Mouse (Mus musculus) MEL (cell line): ENCODE measurements around the gene Armcx3. TPM values are rescaled to one million over a fixed set of nuclear protein-coding genes. Genes with fewer than 3 reads are reported as not detected.

Experiments used
- DNase-seq: peaks from one replicate; pipeline ENCODE4 v3.0.0; 2011; ENCODE audit warnings: low read depth, low spot score
- H3K27ac ChIP-seq: 2 replicates; pipeline ENCODE4 v1.5.1; 2012; ENCODE audit warnings: low read depth, mild to moderate bottlenecking, control low read depth, low read length, moderate library complexity; ENCODE audit not compliant: control insufficient read depth
- H3K27me3 ChIP-seq, 2 experiments: fragments of 150-350 bp in 1 of 2; sonication (generic) in 1 of 2; 2 replicates each; pipeline ENCODE4 v1.6.1; 2012; ENCODE audit warnings: low read length in 2 of 2, mild to moderate bottlenecking in 2 of 2, improper control_type of control experiment in 1 of 2, moderate library complexity in 1 of 2; ENCODE audit not compliant: insufficient read depth in 2 of 2, control insufficient read depth in 1 of 2
- H3K36me3 ChIP-seq, 2 experiments: 2 replicates each; pipeline ENCODE4 v1.6.1; 2012 to 2014; ENCODE audit warnings: low read length in 2 of 2, improper control_type of control experiment in 1 of 2, inconsistent platforms in 1 of 2, mild to moderate bottlenecking in 1 of 2; ENCODE audit not compliant: insufficient read depth in 2 of 2, control insufficient read depth in 1 of 2
- H3K4me1 ChIP-seq, 2 experiments: fragments of 150-350 bp in 1 of 2; sonication (generic) in 1 of 2; 2 replicates each; pipeline ENCODE4 v1.6.1; 2012; ENCODE audit warnings: low read length in 2 of 2, improper control_type of control experiment in 1 of 2, mild to moderate bottlenecking in 1 of 2; ENCODE audit not compliant: insufficient read depth in 2 of 2, control insufficient read depth in 1 of 2
- H3K4me3 ChIP-seq, 2 experiments: fragments of 150-350 bp in 1 of 2; sonication (generic) in 1 of 2; 2 replicates each; pipeline ENCODE4 v1.5.1; 2012; ENCODE audit warnings: low read depth in 2 of 2, low read length in 2 of 2, mild to moderate bottlenecking in 2 of 2, moderate library complexity in 2 of 2, control low read depth in 1 of 2, improper control_type of control experiment in 1 of 2; ENCODE audit not compliant: control insufficient read depth in 1 of 2, insufficient read depth in 1 of 2
- H3K79me2 ChIP-seq: 2 replicates; pipeline ENCODE4 v1.6.1; 2012; ENCODE audit warnings: mild to moderate bottlenecking, low read length, moderate library complexity; ENCODE audit not compliant: control insufficient read depth, poor library complexity, insufficient read depth
- H3K9ac ChIP-seq: 2 replicates; pipeline ENCODE4 v1.6.1; 2012; ENCODE audit warnings: low read depth, mild to moderate bottlenecking, control low read depth, low read length, moderate library complexity; ENCODE audit not compliant: control insufficient read depth, poor library complexity, severe bottlenecking
- H3K9me3 ChIP-seq: fragments of 150-350 bp; sonication (generic); replicated peaks from 2 replicates; pipeline ENCODE4 v1.6.1; 2012; ENCODE audit warnings: mild to moderate bottlenecking, low read length, improper control_type of control experiment, moderate library complexity; ENCODE audit not compliant: insufficient read depth
- BHLHE40 ChIP-seq: IDR thresholded peaks from 2 replicates; pipeline ENCODE4 v1.6.1; 2012; ENCODE audit warnings: low read depth, mild to moderate bottlenecking, inconsistent platforms, low read length, improper control_type of control experiment, borderline replicate concordance
- JUND ChIP-seq: IDR thresholded peaks from 2 replicates; pipeline ENCODE4 v1.6.1; 2011; ENCODE audit warnings: low read depth, mild to moderate bottlenecking, improper control_type of control experiment, low read length
- MXI1 ChIP-seq: IDR thresholded peaks from 2 replicates; pipeline ENCODE4 v1.6.1; 2011; ENCODE audit warnings: mild to moderate bottlenecking, low read depth, low read length, improper control_type of control experiment
- NRF1 ChIP-seq: IDR thresholded peaks from 2 replicates; pipeline ENCODE4 v1.6.1; 2014; ENCODE audit warnings: low read depth, mild to moderate bottlenecking, inconsistent platforms, low read length, improper control_type of control experiment, moderate library complexity; ENCODE audit not compliant: poor library complexity, insufficient read depth, severe bottlenecking
- POLR2A ChIP-seq, 2 experiments: IDR thresholded peaks; 2 replicates each; pipeline ENCODE4 v1.6.1; 2011 to 2012; ENCODE audit warnings: low read length in 2 of 2, mild to moderate bottlenecking in 2 of 2, control low read depth in 1 of 2, improper control_type of control experiment in 1 of 2, low read depth in 1 of 2, moderate library complexity in 1 of 2; ENCODE audit not compliant: control insufficient read depth in 1 of 2, insufficient read depth in 1 of 2, poor library complexity in 1 of 2
- POLR2AphosphoS2 ChIP-seq: IDR thresholded peaks from 2 replicates; pipeline ENCODE4 v1.6.1; 2011; ENCODE audit warnings: low read length, improper control_type of control experiment
- RCOR1 ChIP-seq: IDR thresholded peaks from 2 replicates; pipeline ENCODE4 v1.6.1; 2012; ENCODE audit warnings: low read depth, mild to moderate bottlenecking, inconsistent platforms, low read length, improper control_type of control experiment
- SIN3A ChIP-seq: IDR thresholded peaks from 2 replicates; pipeline ENCODE4 v1.6.1; 2012; ENCODE audit warnings: low read length, improper control_type of control experiment, inconsistent platforms
- UBTF ChIP-seq: IDR thresholded peaks from 2 replicates; pipeline ENCODE4 v1.6.1; 2012; ENCODE audit warnings: low read depth, mild to moderate bottlenecking, inconsistent platforms, low read length, improper control_type of control experiment, moderate library complexity, borderline replicate concordance; ENCODE audit not compliant: insufficient read depth
- USF1 ChIP-seq: IDR thresholded peaks from 2 replicates; pipeline ENCODE4 v1.6.1; 2014; ENCODE audit warnings: low read depth, mild to moderate bottlenecking, inconsistent platforms, low read length, improper control_type of control experiment, moderate library complexity
- USF2 ChIP-seq, 2 experiments: IDR thresholded peaks; 2 replicates each; pipeline ENCODE4 v1.6.1; 2011 to 2012; ENCODE audit warnings: improper control_type of control experiment in 2 of 2, low read length in 2 of 2, borderline replicate concordance in 1 of 2, inconsistent platforms in 1 of 2, low read depth in 1 of 2, mild to moderate bottlenecking in 1 of 2; ENCODE audit not compliant: insufficient read depth in 1 of 2
- ZKSCAN1 ChIP-seq: IDR thresholded peaks from 2 replicates; pipeline ENCODE4 v1.6.1; 2012; ENCODE audit warnings: low read depth, mild to moderate bottlenecking, inconsistent platforms, low read length, improper control_type of control experiment, moderate library complexity
- ZNF384 ChIP-seq: IDR thresholded peaks from 2 replicates; pipeline ENCODE4 v1.6.1; 2012; ENCODE audit warnings: low read depth, mild to moderate bottlenecking, inconsistent platforms, low read length, improper control_type of control experiment
- polyA plus RNA-seq, 2 experiments: library from polyadenylated mRNA; stranded (reverse) in 1 of 2; unstranded in 1 of 2; fragments of >175 nt in 1 of 2; fragments of >200 nt in 1 of 2; gene quantifications; 2 replicates each; pipeline versions ENCODE4 v1.2.1 to v1.2.4; 2012; ENCODE audit warnings: low replicate concordance in 2 of 2, low read depth in 1 of 2; ENCODE audit not compliant: insufficient read length in 2 of 2, insufficient read depth in 1 of 2, missing spikeins in 1 of 2
- total RNA-seq: library from RNA; depleted of rRNA; stranded (reverse); fragments of 300-350 nt; gene quantifications from 2 replicates; pipeline ENCODE4 v1.2.3, GENCODE M21; 2012; rRNA removed

Gene Armcx3
- 4.2 and 5.5 TPM in 2 replicates for total RNA-seq
- 1 to 10 TPM in 1 of 2 experiments, not detected in 1; 5.0 TPM for polyA plus RNA-seq

- no peaks in the 10 kb centered on the region for H3K9me3 ChIP-seq
- peak within 1 kb of the TSS; percentile 69 for H3K9ac ChIP-seq
- peaks cover 5 to 12% of the 10 kb centered on the region in 2 experiments for H3K27me3 ChIP-seq
- H3K27ac ChIP-seq, result no peak within 1 kb of the TSS
- no peaks in the 10 kb centered on the region for H3K4me1 ChIP-seq
- peak; percentile 60 for DNase-seq
- no peaks in the 10 kb centered on the region for H3K36me3 ChIP-seq
- no peak for TF ChIP-seq NRF1
- TF ChIP-seq BHLHE40, result peak; percentile 60; the same call in 1 of the 2 replicates
- TF ChIP-seq USF1, result peak; percentile 86
- peak in 1 of 2 experiments; percentile 43; a peak in 1 of 4 replicates for TF ChIP-seq USF2 (IDR thresholded peaks at IDR 0.05; ENCODE audit: borderline replicate concordance in 1 of 2, insufficient read depth in 1 of 2, low read depth in 1 of 2, low read length in 2 of 2)
- peak within 1 kb of the TSS; percentile 61 to 82 for H3K4me3 ChIP-seq
- peaks cover 2% of the 10 kb centered on the region; the same call in 1 of the 2 replicates for H3K79me2 ChIP-seq
These were observed at the start of gene Armcx3 for GRCm38 (mm10) chrX:134756434-134757292. Gene Armcx3, plus strand, starts transcription at chrX:134756595.

DNA sequence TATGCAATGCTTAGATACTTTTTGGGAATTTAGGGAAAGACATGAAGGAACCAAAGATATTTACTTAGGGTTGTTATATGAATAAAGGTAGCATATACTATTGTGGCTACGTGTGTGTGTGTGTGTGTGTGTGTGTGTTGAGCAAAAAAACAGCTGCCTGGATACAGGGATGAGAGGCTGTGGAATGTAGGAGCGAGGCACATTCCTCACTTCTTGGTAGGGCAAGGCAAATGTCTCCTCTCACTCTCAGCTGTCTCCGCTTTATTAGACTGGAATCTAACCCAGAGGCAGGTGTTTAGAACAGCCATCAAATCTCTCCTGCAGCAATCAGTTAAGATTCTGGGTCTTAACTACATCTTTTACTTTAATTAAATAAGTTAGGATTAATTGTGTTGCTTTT, 39.5 kb upstream of the Armcx3 start:
- Histone ChIP-seq H3K79me2 (no peaks in the 10 kb centered on the region), H3K9ac (no peak overlapping the region), H3K27ac (no peak overlapping the region), H3K36me3 (no peaks in the 10 kb centered on the region), H3K4me1 (no peaks in the 10 kb centered on the region), H3K9me3 (no peaks in the 10 kb centered on the region), H3K4me3 (no peak overlapping the region), H3K27me3 (peaks cover 17 to 31% of the 10 kb centered on the region in 2 experiments)
- TF ChIP-seq ZKSCAN1 (no peak), POLR2A (IDR thresholded peaks at IDR 0.05; ENCODE audit: control insufficient read depth in 1 of 2, insufficient read depth in 1 of 2, low read depth in 1 of 2, low read length in 2 of 2, poor library complexity in 1 of 2) (no peak), ZNF384 (no peak)
- no peak for DNase-seq

- no peaks in the 10 kb centered on the region for H3K79me2 ChIP-seq
- H3K9ac ChIP-seq, result no peak within 1 kb of the TSS
- DNase-seq, result no peak
- TF ChIP-seq JUND, result no peak
- no peak for TF ChIP-seq POLR2AphosphoS2
- no peak for TF ChIP-seq MXI1
- TF ChIP-seq UBTF, result no peak
- TF ChIP-seq RCOR1, result no peak
- no peak for TF ChIP-seq ZKSCAN1
- TF ChIP-seq SIN3A, result no peak
- H3K36me3 ChIP-seq, result no peaks in the 10 kb centered on the region
- no peaks in the 10 kb centered on the region for H3K9me3 ChIP-seq
- H3K4me1 ChIP-seq, result no peaks in the 10 kb centered on the region
- no peak within 1 kb of the TSS for H3K4me3 ChIP-seq
- no peak within 1 kb of the TSS for H3K27ac ChIP-seq
- peaks cover 17 to 35% of the 10 kb centered on the region in 2 experiments for H3K27me3 ChIP-seq
These were observed 38.6 kb upstream of the Armcx3 start, which contains the start of gene Armcx1 for GRCm38 (mm10) chrX:134717752-134718308. Gene Armcx1, plus strand, starts transcription at chrX:134717963.
